Mouse (Mus musculus) heart, adult 2 months (tissue): Measurements from ENCODE around the gene Unc13a. TPM values are rescaled to one million over a fixed set of nuclear protein-coding genes. Genes with fewer than 3 reads are reported as not detected.

Source experiments
- DNase-seq, 2 experiments: peaks; one replicate each; pipeline ENCODE4 v3.0.0; 2021
- H3K27ac ChIP-seq: fragments of 200-600 bp; 2 replicates; pipeline ENCODE4 v1.8.1; 2022
- H3K27me3 ChIP-seq: fragments of 200-500 bp; 2 replicates; pipeline ENCODE4 v1.6.1; 2012; ENCODE audit warnings: mild to moderate bottlenecking, low read length, inconsistent platforms, mixed read lengths; ENCODE audit not compliant: control insufficient read depth, insufficient read depth
- H3K36me3 ChIP-seq: fragments of 200-500 bp; 2 replicates; pipeline ENCODE4 v1.6.1; 2012; ENCODE audit warnings: low read length, inconsistent platforms; ENCODE audit not compliant: control insufficient read depth, insufficient read depth
- H3K4me1 ChIP-seq: fragments of 200-500 bp; 2 replicates; pipeline ENCODE4 v1.6.1; 2011; ENCODE audit warnings: low read length; ENCODE audit not compliant: control insufficient read depth, insufficient read depth
- H3K4me3 ChIP-seq: fragments of 200-600 bp; 2 replicates; pipeline ENCODE4 v1.8.1; 2022
- H3K79me2 ChIP-seq: fragments of 200-500 bp; replicated peaks from 2 replicates; pipeline ENCODE4 v1.6.1; 2012; ENCODE audit warnings: mild to moderate bottlenecking, inconsistent platforms, low read length, moderate library complexity, mixed read lengths; ENCODE audit not compliant: control insufficient read depth, insufficient read depth
- H3K9ac ChIP-seq: fragments of 200-500 bp; 2 replicates; pipeline ENCODE4 v1.6.1; 2012; ENCODE audit warnings: low read depth, mild to moderate bottlenecking, control low read depth, inconsistent platforms, low read length, mixed read lengths
- CTCF ChIP-seq: fragments of 200-600 bp; IDR thresholded peaks from 2 replicates; pipeline ENCODE4 v1.8.1; 2022; ENCODE audit warnings: antibody characterized with exemption, mild to moderate bottlenecking, moderate library complexity
- EP300 ChIP-seq: fragments of 200-500 bp; IDR thresholded peaks from 2 replicates; pipeline ENCODE4 v1.6.1; 2011; ENCODE audit warnings: low read depth, low read length, control low read depth; ENCODE audit not compliant: insufficient read depth
- POLR2A ChIP-seq: fragments of 200-500 bp; IDR thresholded peaks from 2 replicates; pipeline ENCODE4 v1.6.1; 2011; ENCODE audit warnings: mild to moderate bottlenecking, low read depth, low read length, control low read depth; ENCODE audit not compliant: insufficient read depth
- WGBS: fragments of 180-500 bp; shearing (Covaris S2); methylation state at CpG from one replicate; pipeline ENCODE4 v1.1.7; 2018; 5-methylcytosine and 5-hydroxymethylcytosine counted together
- intact Hi-C: fragments of 180-260 bp; cut with DNase I; formaldehyde crosslinking; loops from one replicate; pipeline ENCODE4 v1.15.1; 2025
- long read RNA-seq: library from polyadenylated mRNA; stranded (forward); transcript quantifications from one replicate; pipeline ENCODE4 v2.0.0, GENCODE M21; 2021
- polyA plus RNA-seq: library from polyadenylated mRNA; depleted of rRNA; stranded (reverse); fragments of >200 nt; gene quantifications from 2 replicates; pipeline ENCODE4 v1.2.3, GENCODE M21; 2012; rRNA removed
- total RNA-seq, 2 experiments: library from RNA; stranded (reverse); gene quantifications; 2 replicates each; pipeline ENCODE4 v1.2.3; 2021

Unc13a gene
- total RNA-seq (under 1 TPM; 0.61 to 0.86 TPM), polyA plus RNA-seq (1.4 and 1.8 TPM in 2 replicates)
- long read RNA-seq: 0 reads

GRCm38 (mm10) chr8:71671549-71671965 lies at the start of gene Unc13a:
Unc13a (minus strand) TSS chr8:71671757.
- TF ChIP-seq CTCF (no peak), POLR2A (peak; percentile 75), EP300 (0 out of 2 replicates have a peak, but pooled peaks have one; percentile 42)
- Histone ChIP-seq H3K27ac (peak within 1 kb of the TSS; percentile 80), H3K27me3 (no peaks in the 10 kb centered on the region), H3K4me1 (peaks cover 5% of the 10 kb centered on the region), H3K36me3 (no peaks in the 10 kb centered on the region), H3K4me3 (peak within 1 kb of the TSS; percentile 57), H3K79me2 (no peaks in the 10 kb centered on the region), H3K9ac (peak within 1 kb of the TSS; percentile 67)
- peak; percentile 89 to 97 for DNase-seq
- intact Hi-C loops: no loop called here
- under 1% methylated on average over 42 of the region's 42 CpGs for WGBS

GRCm38 (mm10) chr8:71719928-71720457 lies 48.4 kb upstream of the Unc13a start:
- no peaks in the 10 kb centered on the region for H3K27me3 ChIP-seq
- intact Hi-C loops: no loop called here
- H3K36me3 ChIP-seq: no peaks in the 10 kb centered on the region
- H3K4me1 ChIP-seq: no peaks in the 10 kb centered on the region
- no peak overlapping the region for H3K27ac ChIP-seq
- TF ChIP-seq POLR2A (no peak), EP300 (no peak), CTCF (no peak)
- WGBS: 42% methylated on average over 7 of the region's 7 CpGs
- DNase-seq: no peak
- no peaks in the 10 kb centered on the region for H3K79me2 ChIP-seq
- no peak overlapping the region for H3K9ac ChIP-seq
- no peak overlapping the region for H3K4me3 ChIP-seq

- Histone ChIP-seq H3K4me3 (no peak overlapping the region), H3K36me3 (no peaks in the 10 kb centered on the region), H3K9ac (no peak overlapping the region), H3K27ac (no peak overlapping the region), H3K79me2 (no peaks in the 10 kb centered on the region), H3K4me1 (no peaks in the 10 kb centered on the region), H3K27me3 (no peaks in the 10 kb centered on the region)
- WGBS: 36% methylated on average over 4 of the region's 4 CpGs
- intact Hi-C loops: no loop called here
- DNase-seq: peak; percentile 47 to 67
- no peak for TF ChIP-seq POLR2A
- TF ChIP-seq EP300: no peak
- TF ChIP-seq CTCF: no peak
Measured at GRCm38 (mm10) chr8:71719218-71719617, 47.7 kb upstream of the Unc13a start.

- no peak overlapping the region for H3K27ac ChIP-seq
- WGBS: 40% methylated on average over 3 of the region's 3 CpGs
- intact Hi-C loops: no loop called here
- no peak for TF ChIP-seq CTCF
- TF ChIP-seq POLR2A: no peak
- TF ChIP-seq EP300: no peak
- H3K79me2 ChIP-seq: no peaks in the 10 kb centered on the region
- no peaks in the 10 kb centered on the region for H3K27me3 ChIP-seq
- no peaks in the 10 kb centered on the region for H3K36me3 ChIP-seq
- H3K9ac ChIP-seq: no peak overlapping the region
- no peak for DNase-seq
- H3K4me3 ChIP-seq: no peak overlapping the region
- H3K4me1 ChIP-seq: no peaks in the 10 kb centered on the region
Measured at GRCm38 (mm10) chr8:71718252-71718651, 46.7 kb upstream of the Unc13a start.

GRCm38 (mm10) chr8:71717096-71717495 lies 45.5 kb upstream of the Unc13a start:
- Histone ChIP-seq H3K27ac (no peak overlapping the region), H3K4me3 (no peak overlapping the region), H3K36me3 (no peaks in the 10 kb centered on the region), H3K9ac (no peak overlapping the region), H3K27me3 (no peaks in the 10 kb centered on the region), H3K4me1 (no peaks in the 10 kb centered on the region), H3K79me2 (no peaks in the 10 kb centered on the region)
- WGBS: 41% methylated on average over 12 of the region's 12 CpGs
- DNase-seq: peak in 1 of 2 experiments; percentile 19
- no peak for TF ChIP-seq POLR2A
- no peak for TF ChIP-seq CTCF
- TF ChIP-seq EP300: no peak
- intact Hi-C loops: no loop called here

GRCm38 (mm10) chr8:71716561-71717053 lies 45.0 kb upstream of the Unc13a start:
- H3K9ac ChIP-seq: no peak overlapping the region
- H3K4me1 ChIP-seq: no peaks in the 10 kb centered on the region
- no peak overlapping the region for H3K4me3 ChIP-seq
- H3K27ac ChIP-seq: no peak overlapping the region
- no peaks in the 10 kb centered on the region for H3K79me2 ChIP-seq
- H3K27me3 ChIP-seq: no peaks in the 10 kb centered on the region
- intact Hi-C loops: no loop called here
- no peaks in the 10 kb centered on the region for H3K36me3 ChIP-seq
- WGBS: 64% methylated on average over 13 of the region's 13 CpGs
- peak in 1 of 2 experiments; percentile 13 for DNase-seq
- TF ChIP-seq EP300 (no peak), CTCF (no peak), POLR2A (no peak)
